Mouse (Mus musculus) myocyte (in vitro differentiated cells): ENCODE data around the gene Gm11555. TPM values are rescaled to one million over a fixed set of nuclear protein-coding genes. Genes with fewer than 3 reads are reported as not detected.
"Not testable (repeated sequence)": the region's sequence is repeated elsewhere in the genome, so short reads cannot be mapped to it uniquely, and the experiment has no call there.

Experiments
- H3K27me3 ChIP-seq: one replicate; pipeline ENCODE4 v1.6.1; 2011; ENCODE audit not compliant: control insufficient read depth, insufficient read depth, insufficient read length
- H3K36me3 ChIP-seq: one replicate; pipeline ENCODE4 v1.6.1; 2011; ENCODE audit not compliant: control insufficient read depth, insufficient read depth
- H3K4me2 ChIP-seq: one replicate; pipeline ENCODE4 v1.6.1; 2011; ENCODE audit warnings: low read depth, control low read depth
- H3K4me3 ChIP-seq: one replicate; pipeline ENCODE4 v1.5.1; 2011; ENCODE audit warnings: mild to moderate bottlenecking, control low read depth, moderate library complexity
- H3K79me2 ChIP-seq: one replicate; pipeline ENCODE4 v1.6.1; 2011; ENCODE audit not compliant: control insufficient read depth, insufficient read depth
- H3ac ChIP-seq: one replicate; pipeline ENCODE4 v1.6.1; 2011; ENCODE audit not compliant: control insufficient read depth, insufficient read length
- E2F4 ChIP-seq: IDR thresholded peaks from one replicate; pipeline ENCODE4 v1.6.1; 2011; ENCODE audit warnings: mild to moderate bottlenecking, control low read depth, moderate library complexity; ENCODE audit not compliant: insufficient read depth
- MAX ChIP-seq: IDR thresholded peaks from one replicate; pipeline ENCODE4 v1.6.1; 2011; ENCODE audit warnings: low read depth, mild to moderate bottlenecking, control low read depth
- MYOD1 ChIP-seq, 3 experiments: IDR thresholded peaks; one replicate each; pipeline ENCODE4 v1.6.1; 2011; ENCODE audit warnings: control low read depth in 2 of 3, low read depth in 2 of 3, mild to moderate bottlenecking in 2 of 3, moderate library complexity in 1 of 3; ENCODE audit not compliant: insufficient read length in 2 of 3, control insufficient read depth in 1 of 3
- POLR2A ChIP-seq: IDR thresholded peaks from one replicate; pipeline ENCODE4 v1.6.1; 2011; ENCODE audit warnings: low read depth, mild to moderate bottlenecking, control low read depth, moderate library complexity; ENCODE audit not compliant: insufficient read length
- USF1 ChIP-seq: IDR thresholded peaks from one replicate; pipeline ENCODE4 v1.6.1; 2011; ENCODE audit warnings: low read depth, mild to moderate bottlenecking, control low read depth, moderate library complexity
- polyA plus RNA-seq: library from polyadenylated mRNA; unstranded; fragments of >200 nt; fragmentation: generic; extraction: Trizol; gene quantifications from one replicate; pipeline ENCODE4 v1.2.1, GENCODE M21; 2012; ENCODE audit warnings: missing spikeins

Gene Gm11555
- polyA plus RNA-seq, 1 experiment, result not detected

DNA sequence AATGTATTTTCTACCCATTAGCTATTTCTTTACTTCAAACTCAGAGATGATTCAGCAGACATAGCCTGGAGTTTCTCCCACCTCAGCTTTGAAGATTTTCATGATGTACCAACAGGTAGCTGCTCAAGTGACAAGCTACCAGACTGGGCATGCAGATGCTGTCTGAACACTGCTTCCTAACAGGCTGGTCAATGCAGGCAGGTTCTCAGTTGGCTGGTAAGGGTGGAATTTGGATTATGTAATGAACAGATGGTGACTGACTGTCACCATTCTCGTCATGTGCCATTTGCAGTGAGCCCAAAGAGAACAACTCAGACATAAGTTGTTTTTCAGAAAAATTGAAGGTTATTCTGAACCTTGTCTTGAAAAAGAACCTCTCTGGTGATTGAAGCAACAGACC is 40.9 kb downstream of the Gm11555 start:
- Histone ChIP-seq H3ac (no peak overlapping the region), H3K79me2 (no peaks in the 10 kb centered on the region), H3K4me2 (no peak overlapping the region), H3K27me3 (no peaks in the 10 kb centered on the region), H3K36me3 (no peaks in the 10 kb centered on the region), H3K4me3 (no peak overlapping the region)
- no peak for TF ChIP-seq POLR2A
- no peak for TF ChIP-seq E2F4
- TF ChIP-seq MYOD1 (IDR thresholded peaks at IDR 0.05; ENCODE audit: control insufficient read depth in 1 of 3, insufficient read length in 2 of 3, low read depth in 2 of 3), result no peak
- no peak for TF ChIP-seq MAX
- TF ChIP-seq USF1, result no peak

DNA sequence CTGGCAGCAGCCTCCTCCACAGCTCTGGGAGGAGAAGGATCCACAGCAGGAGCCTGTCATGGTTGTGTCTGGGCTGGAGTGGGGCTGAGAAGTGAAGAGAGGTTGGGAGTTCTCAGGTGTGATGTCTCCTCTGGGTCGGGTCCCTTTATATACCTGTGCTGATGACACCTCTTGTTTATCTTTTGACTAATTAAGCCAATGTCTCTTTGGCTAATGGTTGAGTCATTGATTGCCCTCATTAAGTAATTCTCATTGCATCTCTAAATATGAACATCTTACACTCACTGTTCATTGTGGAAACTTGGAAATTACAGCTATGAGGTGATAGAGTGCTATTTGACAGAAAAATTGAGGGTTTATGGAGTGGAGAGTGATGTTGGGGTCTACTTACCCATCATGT is 46.8 kb downstream of the Gm11555 start, which contains the start of gene Gm11938:
TSS of gene Gm11938 (minus strand) at position 101 of the 400 bp plus-strand sequence.
- not testable (repeated sequence) for H3K79me2 ChIP-seq, H3K4me3 ChIP-seq, H3K36me3 ChIP-seq, H3K4me2 ChIP-seq, H3K27me3 ChIP-seq, H3ac ChIP-seq

Other genes with a start within 250 kb of the Gm11555 start
- gene Krt12, start 228.0 kb downstream of the Gm11555 start, polyA plus RNA-seq, result not detected
- not detected for gene Krt20, start 212.1 kb downstream of the Gm11555 start, polyA plus RNA-seq
- gene Krt23, start 157.1 kb downstream of the Gm11555 start, polyA plus RNA-seq, result 0.02 TPM
- gene Krt39, start 128.9 kb downstream of the Gm11555 start, polyA plus RNA-seq, result not detected
- gene Krt40, start 107.1 kb downstream of the Gm11555 start, polyA plus RNA-seq, result not detected
- not detected for gene Krtap3-3, start 99.4 kb downstream of the Gm11555 start, polyA plus RNA-seq
- gene Krtap3-2, start 93.4 kb downstream of the Gm11555 start, polyA plus RNA-seq, result not detected
- gene Gm11939, start 90.8 kb downstream of the Gm11555 start, polyA plus RNA-seq, result not detected
- gene Krtap3-1, start 83.6 kb downstream of the Gm11555 start, polyA plus RNA-seq, result not detected
- gene Krtap1-5, start 69.2 kb downstream of the Gm11555 start, polyA plus RNA-seq, result not detected
- gene Krtap1-4, start 66.6 kb downstream of the Gm11555 start, polyA plus RNA-seq, result not detected
- gene Krtap1-3, start 58.9 kb downstream of the Gm11555 start, polyA plus RNA-seq, result not detected
- not detected for gene Krtap9-3, start 52.1 kb downstream of the Gm11555 start, polyA plus RNA-seq
- gene Gm11938, start 46.9 kb downstream of the Gm11555 start, polyA plus RNA-seq, result not detected
- gene Gm11937, start 40.0 kb downstream of the Gm11555 start, polyA plus RNA-seq, result not detected
- not detected for gene Krtap2-4, start 35.4 kb downstream of the Gm11555 start, polyA plus RNA-seq
- gene Gm11562, start 29.8 kb downstream of the Gm11555 start, polyA plus RNA-seq, result not detected
- not detected for gene Krtap4-1, start 22.0 kb downstream of the Gm11555 start, polyA plus RNA-seq
- gene Krtap4-2, start 15.2 kb downstream of the Gm11555 start, polyA plus RNA-seq, result not detected
- not detected for gene Krtap4-7, start 6.1 kb downstream of the Gm11555 start, polyA plus RNA-seq
- not detected for gene Gm11563, start 8.7 kb upstream of the Gm11555 start, polyA plus RNA-seq
- gene Krtap4-6, start 15.7 kb upstream of the Gm11555 start, polyA plus RNA-seq, result not detected
- not detected for gene Gm14190, start 40.5 kb upstream of the Gm11555 start, polyA plus RNA-seq
- not detected for gene Gm14180, start 84.1 kb upstream of the Gm11555 start, polyA plus RNA-seq
- not detected for gene Gm11595, start 122.7 kb upstream of the Gm11555 start, polyA plus RNA-seq
- gene Krtap4-8, start 130.5 kb upstream of the Gm11555 start, polyA plus RNA-seq, result not detected
- not detected for gene Krtap4-9, start 135.0 kb upstream of the Gm11555 start, polyA plus RNA-seq
- gene Gm11596, start 143.2 kb upstream of the Gm11555 start, polyA plus RNA-seq, result not detected
- not detected for gene Gm11569, start 148.7 kb upstream of the Gm11555 start, polyA plus RNA-seq
- not detected for gene Gm11554, start 154.2 kb upstream of the Gm11555 start, polyA plus RNA-seq
- not detected for gene Krtap4-13, start 159.7 kb upstream of the Gm11555 start, polyA plus RNA-seq
- not detected for gene Gm11564, start 165.4 kb upstream of the Gm11555 start, polyA plus RNA-seq
- not detected for gene 2300003K06Rik, start 187.8 kb upstream of the Gm11555 start, polyA plus RNA-seq
- gene Krtap4-16, start 201.4 kb upstream of the Gm11555 start, polyA plus RNA-seq, result not detected
- not detected for gene Gm11568, start 207.7 kb upstream of the Gm11555 start, polyA plus RNA-seq
- not detected for gene Gm11559, start 214.2 kb upstream of the Gm11555 start, polyA plus RNA-seq
- gene Krtap9-1, start 223.2 kb upstream of the Gm11555 start, polyA plus RNA-seq, result not detected
- not detected for gene Gm11567, start 229.0 kb upstream of the Gm11555 start, polyA plus RNA-seq